Mouse (Mus musculus) neural tube, embryonic 12.5 days (tissue): ENCODE results near the gene Mgat3. TPM values are rescaled to one million over a fixed set of nuclear protein-coding genes. Genes with fewer than 3 reads are reported as not detected.
A peak's percentile ranks its signal among the peaks of the same experiment; 100 is the strongest.

Experiments
- ATAC-seq: fragments of 200-750 bp; cut with Nextera tagmentation; 2 replicates; pipeline ENCODE4 v1.8.0; 2017; ENCODE audit warnings: low read depth, mild to moderate bottlenecking, moderate TSS enrichment, moderate library complexity; ENCODE audit not compliant: low FRiP score
- H3K27ac ChIP-seq: fragments of 300-500 bp; sonication (generic); 2 replicates; pipeline ENCODE4 v1.5.1; 2016
- H3K27me3 ChIP-seq: fragments of 300-500 bp; sonication (generic); replicated peaks from 2 replicates; pipeline ENCODE4 v1.6.1; 2016; ENCODE audit warnings: mild to moderate bottlenecking
- H3K36me3 ChIP-seq: fragments of 300-500 bp; sonication (generic); 2 replicates; pipeline ENCODE4 v1.6.1; 2016; ENCODE audit warnings: mild to moderate bottlenecking
- H3K4me1 ChIP-seq: fragments of 300-500 bp; sonication (generic); 2 replicates; pipeline ENCODE4 v1.6.1; 2016
- H3K4me2 ChIP-seq: fragments of 300-500 bp; sonication (generic); replicated peaks from 2 replicates; pipeline ENCODE4 v1.6.1; 2016; ENCODE audit warnings: mild to moderate bottlenecking
- H3K4me3 ChIP-seq: fragments of 300-500 bp; sonication (generic); 2 replicates; pipeline ENCODE4 v1.5.1; 2016
- H3K9ac ChIP-seq: fragments of 300-500 bp; sonication (generic); 2 replicates; pipeline ENCODE4 v1.6.1; 2016; ENCODE audit warnings: mild to moderate bottlenecking
- H3K9me3 ChIP-seq: fragments of 300-500 bp; sonication (generic); 2 replicates; pipeline ENCODE4 v1.6.1; 2016; ENCODE audit warnings: mild to moderate bottlenecking
- WGBS: fragments of 180-500 bp; shearing (Covaris S2); methylation state at CpG from one replicate; pipeline ENCODE4 v1.1.7; 2016; 5-methylcytosine and 5-hydroxymethylcytosine counted together
- polyA plus RNA-seq: library from polyadenylated mRNA; unstranded; fragments of >200 nt; fragmentation: Nextera tagmentation; extraction: Ambion mirVana; gene quantifications from 2 replicates; pipeline ENCODE4 v1.2.1, GENCODE M21; 2016

Mgat3 gene
- polyA plus RNA-seq, 1 experiment from 2014 or later = 13.8 TPM

- H3K4me2 ChIP-seq = 0 out of 2 replicates have a peak overlapping the region, but pooled peaks have one; percentile 25
- 65% methylated on average over 14 of the region's 14 CpGs for WGBS
- no peak for ATAC-seq
- no peak overlapping the region for H3K27ac ChIP-seq
- no peaks in the 10 kb centered on the region for H3K36me3 ChIP-seq
- H3K27me3 ChIP-seq = no peaks in the 10 kb centered on the region
- H3K9me3 ChIP-seq = no peaks in the 10 kb centered on the region
- H3K9ac ChIP-seq = no peak overlapping the region
- H3K4me3 ChIP-seq = no peak overlapping the region
- no peaks in the 10 kb centered on the region for H3K4me1 ChIP-seq
Observed at GRCm38 (mm10) chr15:80219211-80219610, 45.7 kb downstream of the Mgat3 start.

GRCm38 (mm10) chr15:80219705-80220657 lies 46.5 kb downstream of the Mgat3 start:
- ATAC-seq = no peak
- WGBS = 74% methylated on average over 4 of the region's 4 CpGs
- Histone ChIP-seq H3K4me1 (no peaks in the 10 kb centered on the region), H3K36me3 (no peaks in the 10 kb centered on the region), H3K4me2 (0 out of 2 replicates have a peak overlapping the region, but pooled peaks have one; percentile 25), H3K4me3 (no peak overlapping the region), H3K9me3 (no peaks in the 10 kb centered on the region), H3K27me3 (no peaks in the 10 kb centered on the region), H3K9ac (no peak overlapping the region), H3K27ac (no peak overlapping the region)

- Histone ChIP-seq H3K27ac (no peak overlapping the region), H3K4me2 (no peak overlapping the region), H3K9ac (no peak overlapping the region), H3K9me3 (no peaks in the 10 kb centered on the region), H3K4me3 (no peak overlapping the region), H3K4me1 (no peaks in the 10 kb centered on the region), H3K27me3 (no peaks in the 10 kb centered on the region), H3K36me3 (no peaks in the 10 kb centered on the region)
- WGBS = 74% methylated on average over 8 of the region's 8 CpGs
- ATAC-seq = no peak
Observed at GRCm38 (mm10) chr15:80221031-80221430, 47.5 kb downstream of the Mgat3 start.

- Histone ChIP-seq H3K4me2 (no peak overlapping the region), H3K9me3 (no peaks in the 10 kb centered on the region), H3K4me3 (no peak overlapping the region), H3K27ac (no peak overlapping the region), H3K4me1 (no peaks in the 10 kb centered on the region), H3K27me3 (no peaks in the 10 kb centered on the region), H3K9ac (no peak overlapping the region), H3K36me3 (no peaks in the 10 kb centered on the region)
- 91% methylated on average over 7 of the region's 7 CpGs for WGBS
- no peak for ATAC-seq
Observed at GRCm38 (mm10) chr15:80223751-80224150, 50.2 kb downstream of the Mgat3 start.

- no peak for ATAC-seq
- H3K27me3 ChIP-seq = no peaks in the 10 kb centered on the region
- no peaks in the 10 kb centered on the region for H3K9me3 ChIP-seq
- no peak overlapping the region for H3K9ac ChIP-seq
- H3K4me3 ChIP-seq = no peak overlapping the region
- no peaks in the 10 kb centered on the region for H3K36me3 ChIP-seq
- no peak overlapping the region for H3K4me2 ChIP-seq
- no peak overlapping the region for H3K27ac ChIP-seq
- WGBS = 22% methylated on average over 9 of the region's 9 CpGs
- H3K4me1 ChIP-seq = no peaks in the 10 kb centered on the region
Observed at GRCm38 (mm10) chr15:80225208-80225607, 51.7 kb downstream of the Mgat3 start.

GRCm38 (mm10) chr15:80225796-80226195 lies 52.3 kb downstream of the Mgat3 start:
- no peak overlapping the region for H3K4me3 ChIP-seq
- no peaks in the 10 kb centered on the region for H3K9me3 ChIP-seq
- ATAC-seq = no peak
- WGBS = 51% methylated on average over 2 of the region's 2 CpGs
- no peak overlapping the region for H3K9ac ChIP-seq
- no peaks in the 10 kb centered on the region for H3K36me3 ChIP-seq
- no peak overlapping the region for H3K27ac ChIP-seq
- H3K4me1 ChIP-seq = no peaks in the 10 kb centered on the region
- H3K4me2 ChIP-seq = no peak overlapping the region
- no peaks in the 10 kb centered on the region for H3K27me3 ChIP-seq

- H3K4me3 ChIP-seq = no peak overlapping the region
- H3K4me1 ChIP-seq = no peaks in the 10 kb centered on the region
- no peaks in the 10 kb centered on the region for H3K36me3 ChIP-seq
- no peaks in the 10 kb centered on the region for H3K9me3 ChIP-seq
- 65% methylated on average over 17 of the region's 17 CpGs for WGBS
- H3K9ac ChIP-seq = no peak overlapping the region
- H3K27ac ChIP-seq = no peak overlapping the region
- ATAC-seq = no peak
- no peak overlapping the region for H3K4me2 ChIP-seq
- H3K27me3 ChIP-seq = no peaks in the 10 kb centered on the region
Observed at GRCm38 (mm10) chr15:80228071-80228800, 54.7 kb downstream of the Mgat3 start.

GRCm38 (mm10) chr15:80232331-80232730 lies 58.8 kb downstream of the Mgat3 start:
- H3K27me3 ChIP-seq = no peaks in the 10 kb centered on the region
- peaks cover 18% of the 10 kb centered on the region for H3K36me3 ChIP-seq
- H3K9me3 ChIP-seq = no peaks in the 10 kb centered on the region
- H3K4me1 ChIP-seq = peaks cover 11% of the 10 kb centered on the region
- no peak overlapping the region for H3K4me2 ChIP-seq
- no peak overlapping the region for H3K27ac ChIP-seq
- H3K9ac ChIP-seq = no peak overlapping the region
- H3K4me3 ChIP-seq = no peak overlapping the region
- no peak for ATAC-seq
- 43% methylated on average over 2 of the region's 2 CpGs for WGBS

GRCm38 (mm10) chr15:80233053-80233452 lies 59.5 kb downstream of the Mgat3 start:
- Histone ChIP-seq H3K4me3 (no peak overlapping the region), H3K4me1 (peaks cover 11% of the 10 kb centered on the region), H3K4me2 (peak overlapping the region; percentile 86), H3K27me3 (no peaks in the 10 kb centered on the region), H3K36me3 (peaks cover 22% of the 10 kb centered on the region), H3K9ac (no peak overlapping the region), H3K9me3 (no peaks in the 10 kb centered on the region), H3K27ac (0 out of 2 replicates have a peak overlapping the region, but pooled peaks have one; percentile 1)
- 69% methylated on average over 4 of the region's 4 CpGs for WGBS
- ATAC-seq = peak; percentile 5; the same call in 1 of the 2 replicates

- under 1% methylated on average over 67 of the region's 67 CpGs for WGBS
- peak within 1 kb of the TSS; percentile 86 for H3K9ac ChIP-seq
- H3K4me2 ChIP-seq = peak within 1 kb of the TSS; percentile 86
Observed at GRCm38 (mm10) chr15:80233733-80234509, 60.4 kb downstream of the Mgat3 start, which contains the start of gene Mief1. Mief1 (plus strand) TSS chr15:80234018.

GRCm38 (mm10) chr15:80235535-80235934 lies 62.0 kb downstream of the Mgat3 start, which contains the start of gene AC140267.1:
AC140267.1 (plus strand) TSS chr15:80235835.
- no peak for ATAC-seq
- H3K27ac ChIP-seq = no peak within 1 kb of the TSS
- H3K9me3 ChIP-seq = no peaks in the 10 kb centered on the region
- peak within 1 kb of the TSS; percentile 94 for H3K4me3 ChIP-seq
- WGBS = 97% methylated on average over 9 of the region's 9 CpGs
- H3K9ac ChIP-seq = peak within 1 kb of the TSS; percentile 86
- H3K4me2 ChIP-seq = peak within 1 kb of the TSS; percentile 86
- H3K36me3 ChIP-seq = peaks cover 39% of the 10 kb centered on the region
- H3K4me1 ChIP-seq = peaks cover 11% of the 10 kb centered on the region
- no peaks in the 10 kb centered on the region for H3K27me3 ChIP-seq

More at GRCm38 (mm10) chr15:80233733-80234509, 60.4 kb downstream of the Mgat3 start, which contains the start of gene Mief1:
- peak within 1 kb of the TSS; percentile 94 for H3K4me3 ChIP-seq
- H3K27ac ChIP-seq = peak within 1 kb of the TSS; percentile 71
- no peaks in the 10 kb centered on the region for H3K9me3 ChIP-seq
- peak; percentile 96 for ATAC-seq
- no peaks in the 10 kb centered on the region for H3K27me3 ChIP-seq
- H3K4me1 ChIP-seq = peaks cover 11% of the 10 kb centered on the region
- peaks cover 31% of the 10 kb centered on the region for H3K36me3 ChIP-seq
